Mouse (Mus musculus) lung, postnatal 4 days (tissue): ENCODE measurements around the gene Apoa2.

Source experiments
- DNase-seq, 2 experiments: peaks; one replicate each; pipeline ENCODE4 v3.0.0; 2021

The Apoa2 gene

DNA sequence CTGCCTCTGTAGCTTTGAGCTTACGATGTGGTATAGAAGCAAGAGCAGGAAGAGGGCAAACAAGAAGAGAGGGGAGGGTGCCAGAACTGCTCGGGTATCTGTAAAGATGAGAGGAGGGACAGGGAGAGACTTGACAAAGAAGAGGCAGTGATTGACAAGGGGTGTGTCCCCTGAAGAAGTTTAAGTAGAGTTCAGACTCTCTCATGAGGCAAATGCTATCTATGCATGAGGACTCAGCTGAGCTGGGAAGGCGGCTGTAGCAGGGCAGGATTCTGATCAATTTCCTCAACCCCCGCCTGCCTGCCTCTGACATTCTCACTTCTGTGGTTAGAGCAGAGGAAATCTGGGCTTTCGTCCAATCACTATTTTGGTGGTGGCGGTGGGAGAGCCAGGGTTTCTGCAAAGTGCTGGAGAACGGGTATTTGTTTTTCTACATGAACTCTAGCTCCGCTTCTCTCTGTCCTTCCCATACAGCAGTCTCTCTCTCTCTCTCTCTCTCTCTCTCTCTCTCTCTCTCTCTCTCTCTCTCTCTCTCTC, 37.8 kb downstream of the Apoa2 start:
- DNase-seq, result peak; percentile 81 to 88

DNA sequence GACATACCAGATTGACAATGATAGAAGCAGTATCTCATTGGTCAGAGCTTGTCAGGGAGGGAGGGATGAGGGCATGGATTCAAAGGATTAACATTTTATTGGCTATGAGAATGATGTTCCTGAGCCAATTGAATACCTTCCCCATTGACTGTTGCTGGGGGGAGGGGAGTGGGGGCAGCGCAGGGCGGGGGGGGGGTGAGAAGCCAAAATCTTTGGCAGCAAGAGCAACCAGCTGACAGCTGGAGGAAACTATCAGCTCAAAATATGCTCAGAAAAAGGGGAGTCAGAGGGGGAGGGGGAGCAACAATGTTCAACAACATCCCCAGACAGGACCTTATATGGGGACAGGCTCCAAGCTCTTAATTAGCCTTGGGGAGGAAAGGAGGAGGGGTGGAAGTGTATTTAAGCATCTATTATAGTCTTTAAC, 38.3 kb downstream of the Apoa2 start:
- DNase-seq, result peak; percentile 62 to 65

DNA sequence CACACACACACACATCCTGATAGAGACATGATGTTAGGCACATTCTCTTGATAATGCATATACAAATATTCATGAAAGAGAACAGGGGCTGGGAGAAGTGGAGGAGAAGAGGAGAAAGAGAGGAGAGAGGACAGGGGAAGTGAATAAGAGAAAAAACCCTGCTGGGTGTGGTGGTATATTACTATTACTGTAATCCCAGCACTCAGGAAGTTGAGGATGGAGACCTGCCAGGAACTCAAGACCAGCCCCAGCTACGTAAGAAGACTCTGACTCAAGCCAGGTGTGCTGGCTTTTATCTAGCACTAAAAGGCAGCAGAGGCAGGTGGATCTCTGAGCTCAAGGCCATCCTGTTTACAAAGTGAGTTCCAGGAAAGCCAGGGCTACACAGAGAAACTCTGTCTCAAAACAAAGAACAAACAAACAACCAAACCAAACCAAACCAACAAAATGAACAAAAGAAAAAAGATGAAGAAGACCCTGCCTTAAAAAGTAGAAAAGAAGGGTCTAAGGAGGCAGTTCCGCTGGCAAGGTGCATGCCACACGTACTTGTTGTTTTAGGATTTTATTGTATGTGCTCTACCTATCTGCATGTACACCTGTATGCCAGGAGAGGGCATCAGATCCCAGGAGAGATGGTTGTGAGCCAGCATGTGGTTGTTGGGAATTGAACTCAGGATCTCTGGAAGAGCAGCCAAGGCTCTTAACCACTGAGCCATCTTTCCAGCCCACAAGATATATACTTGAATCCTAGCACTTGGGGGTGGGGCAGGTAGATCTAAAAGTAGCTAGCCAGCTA, 39.0 kb downstream of the Apoa2 start:
- no peak for DNase-seq

DNA sequence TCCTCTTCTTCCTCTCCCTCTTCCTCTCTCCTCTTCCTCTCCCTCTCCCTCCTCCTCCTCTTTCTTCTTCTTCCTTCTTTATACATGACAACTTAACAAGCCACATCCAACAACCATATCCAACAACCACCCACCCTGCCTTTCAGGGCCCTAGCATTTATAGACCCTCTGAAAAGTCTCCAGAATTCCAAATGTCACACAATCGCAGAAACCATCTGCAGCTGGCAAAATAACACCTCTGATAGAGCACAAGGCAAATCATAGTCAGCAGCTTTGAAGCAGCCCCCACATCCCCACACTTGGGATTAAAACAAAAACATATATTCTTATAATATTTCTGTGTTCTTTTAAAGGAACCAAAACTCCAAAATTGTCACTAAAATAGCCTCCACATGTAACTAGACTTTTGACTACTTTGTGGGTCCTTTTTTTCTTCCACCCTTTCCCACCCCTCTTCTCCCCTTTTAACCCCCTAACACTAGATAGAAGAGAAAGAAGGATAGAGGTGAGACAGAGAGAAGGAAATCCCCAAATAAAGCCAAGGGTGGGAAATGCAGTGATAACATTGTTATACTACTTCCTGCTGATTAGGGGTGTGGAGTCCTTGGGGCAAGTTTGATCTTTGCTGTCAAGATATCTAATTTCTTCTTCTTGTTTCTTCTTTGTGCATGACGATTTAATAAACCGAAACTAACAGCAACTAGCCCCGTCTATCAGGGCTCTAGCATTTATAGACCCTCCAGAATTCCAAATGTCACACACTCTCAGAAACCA, 41.3 kb downstream of the Apoa2 start:
- DNase-seq, result no peak

DNA sequence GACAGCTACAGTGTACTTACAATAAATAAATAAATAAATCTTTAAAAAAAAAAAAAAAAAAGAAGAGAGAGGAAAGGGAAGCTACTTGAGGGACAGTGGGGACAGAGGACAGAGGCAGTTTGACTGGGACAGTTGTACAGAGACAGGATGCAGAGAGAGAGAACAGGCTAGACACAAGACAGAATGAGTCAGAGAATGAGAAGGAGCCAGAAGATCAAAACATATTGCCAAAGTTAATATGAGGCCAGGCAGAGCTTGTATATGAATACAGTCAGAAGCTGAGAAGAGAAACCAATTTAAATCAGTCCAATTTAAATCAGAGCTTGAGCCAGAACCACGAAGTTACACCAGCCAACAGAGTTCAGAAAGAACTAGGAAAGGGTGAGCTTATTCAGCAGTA, 43.5 kb downstream of the Apoa2 start:
- no peak for DNase-seq

DNA sequence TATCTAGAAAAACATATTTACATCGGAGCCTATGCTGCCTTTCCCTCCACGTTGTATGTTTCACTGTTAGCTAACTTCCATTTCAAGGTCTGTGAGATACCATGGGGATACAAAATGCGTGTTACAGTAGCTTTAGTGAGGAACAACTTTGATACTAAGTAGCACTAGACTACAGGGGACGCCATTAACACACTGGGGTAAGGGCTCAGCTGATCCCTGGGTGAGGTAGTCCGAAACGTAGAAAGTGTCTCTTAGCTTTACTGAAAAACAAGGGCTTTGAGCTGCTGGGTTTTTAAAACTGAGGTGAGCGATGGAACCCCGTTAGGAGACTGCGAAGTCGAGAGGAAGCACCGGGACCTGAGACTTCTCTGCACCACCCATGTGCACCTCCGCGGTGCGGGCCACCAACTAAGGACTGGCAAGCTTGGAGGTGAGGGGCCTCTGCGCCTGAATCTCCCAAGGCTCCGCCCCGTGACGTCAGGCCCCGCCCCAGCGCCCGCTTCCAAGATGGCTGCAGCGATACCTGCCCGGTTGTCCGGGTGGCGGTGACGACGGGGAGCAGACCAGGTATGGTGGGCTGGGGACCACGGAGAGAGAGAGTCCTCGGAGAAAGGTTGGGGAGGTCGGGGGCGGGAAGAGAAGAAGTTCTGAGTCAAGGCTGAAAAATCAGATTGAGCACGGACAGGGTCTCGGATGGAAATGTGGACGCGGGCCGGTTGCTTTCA, 45.2 kb downstream of the Apoa2 start, which contains the start of gene B4galt3:
Gene B4galt3, plus strand, starts transcription at position 481 of the 725 bp plus-strand sequence.
- peak; percentile 96 to 97 for DNase-seq

DNA sequence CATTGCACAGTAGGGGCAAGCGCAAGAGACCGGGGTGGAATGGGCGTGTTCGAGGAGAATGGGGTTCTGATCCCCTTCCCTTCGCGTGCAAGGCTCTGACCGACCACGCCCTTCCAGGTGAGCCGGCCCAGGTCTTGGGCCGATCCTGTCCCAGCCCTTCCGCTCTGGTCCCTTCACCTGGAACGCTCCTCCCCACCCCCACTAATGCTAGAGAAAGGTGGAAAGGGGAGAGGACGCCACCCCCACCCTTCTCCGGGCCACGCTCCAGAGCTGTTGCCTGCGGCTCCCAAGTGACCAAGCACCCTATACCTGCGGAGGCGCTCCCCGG, 45.7 kb downstream of the Apoa2 start:
- peak; percentile 68 to 85 for DNase-seq

DNA sequence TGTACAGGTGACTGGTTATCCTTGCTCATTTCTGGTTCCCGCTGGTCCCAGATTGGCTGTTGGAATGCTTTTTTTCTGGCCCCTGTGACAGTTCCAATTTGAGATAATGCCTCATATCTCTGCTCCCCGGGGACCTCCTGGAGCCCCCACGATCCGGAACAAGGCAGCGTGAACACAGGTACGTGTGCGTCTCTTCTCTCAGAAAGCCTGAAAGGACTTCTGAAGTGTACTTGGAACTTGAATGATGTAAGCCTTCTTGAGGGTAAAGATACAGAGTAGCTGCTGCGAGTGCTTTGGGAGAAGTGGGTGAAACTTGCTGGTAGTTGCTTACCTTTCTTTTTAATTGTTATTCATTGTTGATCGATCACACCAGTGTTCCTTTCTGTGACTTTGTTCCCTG, 46.3 kb downstream of the Apoa2 start:
- DNase-seq, result peak in 1 of 2 experiments; percentile 30

DNA sequence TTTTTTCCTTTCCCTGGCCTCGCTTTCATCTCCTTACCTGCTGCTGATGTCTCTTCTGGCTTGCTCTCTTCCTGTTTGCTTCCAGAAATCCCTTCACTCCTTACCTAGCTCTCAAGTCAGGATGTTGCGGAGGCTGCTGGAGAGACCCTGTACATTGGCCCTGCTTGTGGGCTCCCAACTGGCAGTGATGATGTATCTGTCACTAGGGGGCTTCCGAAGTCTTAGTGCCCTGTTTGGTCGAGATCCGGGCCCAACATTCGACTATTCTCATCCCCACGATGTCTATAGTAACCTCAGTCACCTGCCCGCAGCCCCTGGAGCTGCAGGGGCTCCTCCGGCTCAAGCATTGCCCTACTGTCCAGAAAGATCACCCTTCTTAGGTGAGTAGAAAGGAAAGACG, 46.8 kb downstream of the Apoa2 start:
- DNase-seq, result no peak

DNA sequence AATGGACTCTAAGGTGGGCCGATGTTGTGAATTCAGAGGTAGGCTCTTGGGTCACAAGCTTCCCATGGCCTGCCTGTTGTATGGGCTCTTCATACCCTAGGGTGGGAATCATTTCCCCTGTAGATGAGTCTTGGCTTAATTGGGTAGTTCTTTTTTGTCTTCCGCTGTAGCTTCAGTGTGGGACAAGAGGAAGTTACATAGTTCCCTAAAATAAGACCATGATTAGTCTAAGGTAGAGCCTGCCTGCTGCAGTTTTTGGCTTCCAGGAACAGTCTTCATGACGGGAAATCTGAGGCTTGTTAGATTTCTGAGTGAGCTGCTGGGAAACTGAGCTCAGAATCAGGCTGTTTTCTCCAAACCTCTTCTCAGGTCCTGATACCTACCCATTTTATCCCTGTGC, 47.2 kb downstream of the Apoa2 start:
- no peak for DNase-seq

DNA sequence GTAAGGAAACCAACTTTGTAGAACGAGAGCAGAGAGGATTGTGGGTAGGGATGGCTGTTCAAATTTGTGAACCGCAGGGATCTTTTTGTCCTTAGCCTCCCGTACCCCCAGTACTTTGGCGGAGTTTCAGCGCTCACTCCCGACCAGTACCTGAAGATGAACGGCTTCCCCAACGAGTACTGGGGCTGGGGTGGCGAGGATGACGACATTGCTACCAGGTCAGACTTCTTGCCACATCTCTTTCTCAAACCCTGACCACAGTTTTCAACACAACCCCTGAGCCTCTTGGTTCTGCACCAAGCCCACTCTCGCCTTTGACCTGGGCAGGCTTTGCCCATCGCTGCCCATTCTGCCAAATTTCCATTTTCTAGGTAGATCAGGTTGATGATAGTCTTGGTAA, 49.3 kb downstream of the Apoa2 start:
- DNase-seq, result peak in 1 of 2 experiments; percentile 29

DNA sequence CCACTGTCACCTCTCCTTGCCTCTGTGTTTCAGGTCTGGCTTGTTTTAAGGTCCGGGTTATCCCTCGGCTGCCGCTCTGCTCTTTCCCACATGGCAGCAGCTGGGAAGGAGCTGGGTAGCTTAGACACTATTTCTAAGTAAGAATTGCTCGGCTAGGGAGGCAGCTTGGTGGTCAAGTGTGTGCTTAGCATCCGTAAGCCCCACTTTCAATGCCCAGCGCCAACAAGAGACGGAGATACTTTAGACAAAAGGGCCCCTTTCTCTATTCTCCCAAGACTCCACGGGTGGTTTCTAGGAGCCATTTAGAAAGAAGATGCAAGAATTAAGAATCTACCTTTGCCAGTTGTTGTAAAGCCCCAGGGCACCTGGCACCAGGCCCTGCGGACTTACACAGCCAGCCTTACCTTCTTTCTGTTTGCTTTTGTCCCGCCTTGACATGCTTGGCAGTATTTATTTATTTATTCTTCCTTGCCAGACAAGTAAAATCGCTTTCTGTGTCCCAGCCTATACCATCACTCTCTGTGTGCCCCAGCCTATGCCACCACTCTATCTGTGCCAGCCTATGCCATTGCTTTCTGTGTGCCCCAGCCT, 50.4 kb downstream of the Apoa2 start:
- peak in 1 of 2 experiments; percentile 17 for DNase-seq
